Mouse (Mus musculus) brain, embryonic 14.5 days (tissue): ENCODE results near the gene Prox1.

Experiments
- CTCF ChIP-seq: fragments of 200-500 bp; IDR thresholded peaks from 2 replicates; pipeline ENCODE4 v1.5.1; 2012; ENCODE audit warnings: inconsistent platforms, mild to moderate bottlenecking, moderate library complexity, borderline replicate concordance; ENCODE audit not compliant: insufficient read depth, insufficient read length; ENCODE audit errors: extremely low read depth
- POLR2A ChIP-seq: fragments of 200-500 bp; IDR thresholded peaks from 2 replicates; pipeline ENCODE4 v1.6.1; 2012; ENCODE audit warnings: mild to moderate bottlenecking, inconsistent platforms, borderline replicate concordance; ENCODE audit not compliant: poor library complexity, insufficient read depth, insufficient read length, severe bottlenecking; ENCODE audit errors: extremely low read depth

DNA sequence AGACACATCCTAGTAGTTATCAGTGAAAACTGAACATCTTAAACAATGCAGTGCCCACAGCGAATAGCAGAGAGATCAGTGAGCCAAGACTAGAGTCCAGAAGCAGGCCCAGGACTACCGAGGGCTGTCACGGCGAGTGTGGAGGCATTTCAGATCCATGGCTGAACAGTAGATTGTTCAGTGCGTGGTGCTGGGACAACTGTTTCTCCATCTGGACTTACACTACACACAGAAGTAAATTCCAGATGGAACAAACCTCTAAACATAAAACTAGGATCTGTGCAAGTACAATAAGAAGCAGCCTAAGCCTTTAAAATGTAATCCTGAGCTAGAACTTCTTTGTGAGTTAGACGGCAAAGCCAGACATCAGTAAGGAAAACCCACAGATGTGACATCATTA, 42.7 kb upstream of the Prox1 start:
- no peak for TF ChIP-seq CTCF
- TF ChIP-seq POLR2A, result no peak
